Mouse (Mus musculus) lung, adult 2 months (tissue): ENCODE measurements around the gene Rfx7.
"Not testable (repeated sequence)": the region's sequence is repeated elsewhere in the genome, so short reads cannot be mapped to it uniquely, and the experiment has no call there.

Experiments used
- CTCF ChIP-seq: fragments of 200-500 bp; IDR thresholded peaks from 2 replicates; pipeline ENCODE4 v1.5.1; 2011; ENCODE audit warnings: mild to moderate bottlenecking, low read length, control low read depth; ENCODE audit not compliant: insufficient read depth
- POLR2A ChIP-seq: fragments of 200-500 bp; IDR thresholded peaks from 2 replicates; pipeline ENCODE4 v1.6.1; 2011; ENCODE audit warnings: low read depth, mild to moderate bottlenecking, control low read depth, low read length, borderline replicate concordance; ENCODE audit errors: extremely low read depth

- TF ChIP-seq POLR2A, CTCF: not testable (repeated sequence)
Observed at GRCm38 (mm10) chr9:72666352-72667021, 134.4 kb downstream of the Rfx7 start.
